Mouse (Mus musculus): ENCODE data around the gene Hspe1. TPM values are rescaled to one million over a fixed set of nuclear protein-coding genes. Genes with fewer than 3 reads are reported as not detected.
"Not testable (repeated sequence)": the region's sequence is repeated elsewhere in the genome, so short reads cannot be mapped to it uniquely, and the experiment has no call there.

Hspe1 gene
- polyA plus RNA-seq, 1 experiment from 2014 or later: 599 TPM

GRCm38 (mm10) chr1:55109066-55109766 lies 21.3 kb downstream of the Hspe1 start:
- no peak overlapping the region for H3K9ac ChIP-seq (replicated peaks; ENCODE audit: low read length)
- no peaks in the 10 kb centered on the region for H3K9me3 ChIP-seq (replicated peaks; ENCODE audit: control insufficient read depth, low read length)
- DNase-seq (ENCODE audit: low spot score) (no peak), ATAC-seq (replicated peaks; ENCODE audit: insufficient number of reproducible peaks, low FRiP score, low TSS enrichment, low read depth) (no peak)
- WGBS: 92% methylated on average over 4 of the region's 4 CpGs
- H3K27me3 ChIP-seq (ENCODE audit: control insufficient read depth, insufficient read depth, low read length): no peaks in the 10 kb centered on the region
- no peak overlapping the region for H3K27ac ChIP-seq (replicated peaks; ENCODE audit: low read depth, low read length)
- no peaks in the 10 kb centered on the region for H3K4me1 ChIP-seq (ENCODE audit: control insufficient read depth, insufficient read depth, low read length)
- no peak overlapping the region for H3K4me2 ChIP-seq (ENCODE audit: low read depth, low read length)
- no peaks in the 10 kb centered on the region for H3K36me3 ChIP-seq (replicated peaks; ENCODE audit: control insufficient read depth, insufficient read depth, low read depth, low read length)
- H3K4me3 ChIP-seq (ENCODE audit: low read depth, low read length): no peak overlapping the region

DNA sequence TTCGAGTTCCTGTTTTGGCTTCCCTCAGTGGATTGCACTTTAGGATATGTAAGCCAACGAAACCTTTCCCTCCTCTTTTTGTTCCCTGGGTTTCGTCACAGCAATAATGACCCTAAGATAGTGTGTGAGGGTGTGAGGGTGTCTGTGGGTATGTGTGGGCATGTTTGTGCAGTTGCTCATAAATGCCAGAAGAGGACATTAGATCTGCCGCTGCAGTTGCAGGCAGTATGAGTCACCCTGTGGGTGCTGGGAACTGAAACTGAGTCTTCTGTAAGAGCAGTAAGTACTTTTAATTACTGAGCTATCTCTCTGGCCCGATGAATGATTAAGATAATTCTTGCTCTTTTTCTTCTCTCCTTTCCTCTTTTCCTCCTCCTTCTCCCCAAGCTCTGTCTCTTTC lies 35.1 kb downstream of the Hspe1 start:
- ATAC-seq (replicated peaks; ENCODE audit: insufficient number of reproducible peaks, low FRiP score, low TSS enrichment, low read depth) (no peak), DNase-seq (ENCODE audit: low spot score) (no peak)
- 85% methylated on average over 5 of the region's 5 CpGs for WGBS
- no peaks in the 10 kb centered on the region for H3K4me1 ChIP-seq (ENCODE audit: control insufficient read depth, insufficient read depth, low read length)
- H3K9me3 ChIP-seq (replicated peaks; ENCODE audit: control insufficient read depth, low read length): no peaks in the 10 kb centered on the region
- no peak overlapping the region for H3K9ac ChIP-seq (replicated peaks; ENCODE audit: low read length)
- H3K4me2 ChIP-seq (ENCODE audit: low read depth, low read length): no peak overlapping the region
- no peak overlapping the region for H3K4me3 ChIP-seq (ENCODE audit: low read depth, low read length)
- H3K27me3 ChIP-seq (ENCODE audit: control insufficient read depth, insufficient read depth, low read length): no peaks in the 10 kb centered on the region
- no peak overlapping the region for H3K27ac ChIP-seq (replicated peaks; ENCODE audit: low read depth, low read length)
- H3K36me3 ChIP-seq (replicated peaks; ENCODE audit: control insufficient read depth, insufficient read depth, low read depth, low read length): no peaks in the 10 kb centered on the region

- WGBS: 93% methylated on average over 2 of the region's 2 CpGs
- no peak overlapping the region for H3K27ac ChIP-seq (replicated peaks; ENCODE audit: low read depth, low read length)
- DNase-seq (ENCODE audit: low spot score): no peak
- H3K27me3 ChIP-seq (ENCODE audit: control insufficient read depth, insufficient read depth, low read length): no peaks in the 10 kb centered on the region
- no peak overlapping the region for H3K9ac ChIP-seq (replicated peaks; ENCODE audit: low read length)
- ATAC-seq (replicated peaks; ENCODE audit: insufficient number of reproducible peaks, low FRiP score, low TSS enrichment, low read depth): no peak
- no peak overlapping the region for H3K4me2 ChIP-seq (ENCODE audit: low read depth, low read length)
- H3K9me3 ChIP-seq (replicated peaks; ENCODE audit: control insufficient read depth, low read length): no peaks in the 10 kb centered on the region
- no peaks in the 10 kb centered on the region for H3K36me3 ChIP-seq (replicated peaks; ENCODE audit: control insufficient read depth, insufficient read depth, low read depth, low read length)
- H3K4me1 ChIP-seq (ENCODE audit: control insufficient read depth, insufficient read depth, low read length): no peaks in the 10 kb centered on the region
- H3K4me3 ChIP-seq (ENCODE audit: low read depth, low read length): no peak overlapping the region
These were observed 35.6 kb downstream of the Hspe1 start for GRCm38 (mm10) chr1:55123561-55123960.

GRCm38 (mm10) chr1:55124136-55124535 lies 36.2 kb downstream of the Hspe1 start:
- H3K9ac ChIP-seq (replicated peaks; ENCODE audit: low read length); H3K36me3 ChIP-seq (replicated peaks; ENCODE audit: control insufficient read depth, insufficient read depth, low read depth, low read length); H3K4me3 ChIP-seq (ENCODE audit: low read depth, low read length); ATAC-seq (replicated peaks; ENCODE audit: insufficient number of reproducible peaks, low FRiP score, low TSS enrichment, low read depth); H3K4me2 ChIP-seq (ENCODE audit: low read depth, low read length); H3K27me3 ChIP-seq (ENCODE audit: control insufficient read depth, insufficient read depth, low read length); H3K4me1 ChIP-seq (ENCODE audit: control insufficient read depth, insufficient read depth, low read length); H3K27ac ChIP-seq (replicated peaks; ENCODE audit: low read depth, low read length); DNase-seq (ENCODE audit: low spot score); H3K9me3 ChIP-seq (replicated peaks; ENCODE audit: control insufficient read depth, low read length): not testable (repeated sequence)
- 89% methylated on average over 2 of the region's 2 CpGs for WGBS

- H3K27ac ChIP-seq (replicated peaks; ENCODE audit: low read depth, low read length): no peak overlapping the region
- H3K4me2 ChIP-seq (ENCODE audit: low read depth, low read length): no peak overlapping the region
- H3K9me3 ChIP-seq (replicated peaks; ENCODE audit: control insufficient read depth, low read length): no peaks in the 10 kb centered on the region
- no peak overlapping the region for H3K9ac ChIP-seq (replicated peaks; ENCODE audit: low read length)
- no peaks in the 10 kb centered on the region for H3K27me3 ChIP-seq (ENCODE audit: control insufficient read depth, insufficient read depth, low read length)
- DNase-seq (ENCODE audit: low spot score): no peak
- no peak for ATAC-seq (replicated peaks; ENCODE audit: insufficient number of reproducible peaks, low FRiP score, low TSS enrichment, low read depth)
- no peak overlapping the region for H3K4me3 ChIP-seq (ENCODE audit: low read depth, low read length)
- H3K4me1 ChIP-seq (ENCODE audit: control insufficient read depth, insufficient read depth, low read length): no peaks in the 10 kb centered on the region
- no peaks in the 10 kb centered on the region for H3K36me3 ChIP-seq (replicated peaks; ENCODE audit: control insufficient read depth, insufficient read depth, low read depth, low read length)
- 90% methylated on average over 5 of the region's 5 CpGs for WGBS
These were observed 41.8 kb downstream of the Hspe1 start for GRCm38 (mm10) chr1:55129716-55130115.

- 65% methylated on average over 10 of the region's 10 CpGs for WGBS
- H3K4me2 ChIP-seq (ENCODE audit: low read depth, low read length): peak overlapping the region; percentile 48
- ATAC-seq (replicated peaks; ENCODE audit: insufficient number of reproducible peaks, low FRiP score, low TSS enrichment, low read depth) (no peak), DNase-seq (ENCODE audit: low spot score) (no peak)
- peak overlapping the region; percentile 49 for H3K9ac ChIP-seq (replicated peaks; ENCODE audit: low read length)
- no peaks in the 10 kb centered on the region for H3K4me1 ChIP-seq (ENCODE audit: control insufficient read depth, insufficient read depth, low read length)
- H3K27me3 ChIP-seq (ENCODE audit: control insufficient read depth, insufficient read depth, low read length): no peaks in the 10 kb centered on the region
- H3K36me3 ChIP-seq (replicated peaks; ENCODE audit: control insufficient read depth, insufficient read depth, low read depth, low read length): no peaks in the 10 kb centered on the region
- H3K9me3 ChIP-seq (replicated peaks; ENCODE audit: control insufficient read depth, low read length): no peaks in the 10 kb centered on the region
- H3K27ac ChIP-seq (replicated peaks; ENCODE audit: low read depth, low read length): peak overlapping the region; percentile 86; the same call in 1 of the 2 replicates
- H3K4me3 ChIP-seq (ENCODE audit: low read depth, low read length): peak overlapping the region; percentile 98
These were observed 42.4 kb downstream of the Hspe1 start for GRCm38 (mm10) chr1:55130190-55130916.

DNA sequence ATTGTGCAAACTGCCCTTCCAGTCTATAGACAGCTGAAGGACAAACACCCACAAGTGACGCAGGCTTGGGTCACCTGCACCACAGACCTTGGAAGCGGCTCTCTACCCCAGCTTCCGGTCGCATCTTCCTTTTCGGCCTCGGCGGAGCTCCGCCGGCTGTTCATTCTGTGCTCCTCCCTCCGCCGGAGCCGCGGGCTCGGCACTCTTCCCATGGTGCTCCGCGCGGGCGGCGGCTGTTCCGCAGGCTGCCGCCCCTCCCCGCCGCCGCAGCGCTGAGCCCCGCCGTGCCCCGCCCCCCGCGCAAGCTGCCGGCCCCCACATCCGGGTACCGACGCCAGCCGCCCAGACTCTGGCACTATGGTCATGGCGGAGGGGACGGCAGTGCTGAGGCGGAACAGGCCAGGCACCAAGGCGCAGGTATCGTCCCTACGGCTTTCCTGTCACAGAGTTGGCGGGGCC lies 43.0 kb downstream of the Hspe1 start, which contains the start of gene Mob4:
TSS of gene Mob4 (plus strand) at position 289 of the 459 bp plus-strand sequence.
- no peaks in the 10 kb centered on the region for H3K4me1 ChIP-seq (ENCODE audit: control insufficient read depth, insufficient read depth, low read length)
- peak within 1 kb of the TSS; percentile 86 for H3K27ac ChIP-seq (replicated peaks; ENCODE audit: low read depth, low read length)
- H3K36me3 ChIP-seq (replicated peaks; ENCODE audit: control insufficient read depth, insufficient read depth, low read depth, low read length): no peaks in the 10 kb centered on the region
- peak; percentile 96 for ATAC-seq (replicated peaks; ENCODE audit: insufficient number of reproducible peaks, low FRiP score, low TSS enrichment, low read depth)
- H3K4me3 ChIP-seq (ENCODE audit: low read depth, low read length): peak within 1 kb of the TSS; percentile 98
- no peaks in the 10 kb centered on the region for H3K27me3 ChIP-seq (ENCODE audit: control insufficient read depth, insufficient read depth, low read length)
- under 1% methylated on average over 34 of the region's 42 CpGs for WGBS
- peak within 1 kb of the TSS; percentile 48 for H3K4me2 ChIP-seq (ENCODE audit: low read depth, low read length)
- H3K9ac ChIP-seq (replicated peaks; ENCODE audit: low read length): peak within 1 kb of the TSS; percentile 95
- no peaks in the 10 kb centered on the region for H3K9me3 ChIP-seq (replicated peaks; ENCODE audit: control insufficient read depth, low read length)
- DNase-seq (ENCODE audit: low spot score): peak; percentile 95
